Mouse (Mus musculus) layer of hippocampus, adult 18-20 months (tissue): ENCODE data around the gene Smarcd3. TPM values are rescaled to one million over a fixed set of nuclear protein-coding genes. Genes with fewer than 3 reads are reported as not detected.

Source experiments
- DNase-seq, 2 experiments: peaks; one replicate each; pipeline ENCODE4 v3.0.0; 2022; ENCODE audit warnings: low spot score in 2 of 2
- long read RNA-seq: library from polyadenylated mRNA; stranded (forward); transcript quantifications from one replicate; pipeline ENCODE4 v2.0.0, GENCODE M21; 2021
- total RNA-seq, 2 experiments: library from RNA; stranded (reverse); gene quantifications; 2 replicates each; pipeline ENCODE4 v1.2.3; 2021

The Smarcd3 gene
- 10 to 100 TPM; 87.4 to 93.2 TPM for total RNA-seq
- long read RNA-seq, transcript Smarcd3-208 (14 exons, 1,712 nt): major isoform, 85 of 109 reads
- long read RNA-seq, transcript Smarcd3-201 (13 exons, 1,735 nt): minor isoform, 5 of 109 reads
- long read RNA-seq, partial matches to known transcripts: 11 of 109 reads
- long read RNA-seq, other reads (novel, unspliced or antisense): 8 of 109 reads

- DNase-seq: peak; percentile 85 to 90
Observed at GRCm38 (mm10) chr5:24623986-24624821, at the start of gene Smarcd3. Gene Smarcd3 (minus strand): TSS chr5:24624411.

- no peak for DNase-seq
Observed at GRCm38 (mm10) chr5:24661457-24661856, 37.2 kb upstream of the Smarcd3 start.

- DNase-seq: no peak
Observed at GRCm38 (mm10) chr5:24659708-24660423, 35.7 kb upstream of the Smarcd3 start.

- DNase-seq: peak; percentile 38 to 77
Observed at GRCm38 (mm10) chr5:24657113-24657512, 32.9 kb upstream of the Smarcd3 start.

- DNase-seq: no peak
Observed at GRCm38 (mm10) chr5:24654491-24654890, 30.3 kb upstream of the Smarcd3 start.

- DNase-seq: no peak
Observed at GRCm38 (mm10) chr5:24652780-24653179, 28.6 kb upstream of the Smarcd3 start.

GRCm38 (mm10) chr5:24651768-24652752 lies 27.8 kb upstream of the Smarcd3 start:
- DNase-seq: peak; percentile 75 to 92

- no peak for DNase-seq
Observed at GRCm38 (mm10) chr5:24651356-24651755, 27.1 kb upstream of the Smarcd3 start.

GRCm38 (mm10) chr5:24649701-24650100 lies 25.5 kb upstream of the Smarcd3 start:
- no peak for DNase-seq

GRCm38 (mm10) chr5:24649231-24649630 lies 25.0 kb upstream of the Smarcd3 start:
- no peak for DNase-seq

- no peak for DNase-seq
Observed at GRCm38 (mm10) chr5:24645454-24645853, 21.2 kb upstream of the Smarcd3 start.

- DNase-seq: peak in 1 of 2 experiments; percentile 39
Observed at GRCm38 (mm10) chr5:24639081-24639480, 14.9 kb upstream of the Smarcd3 start.

- DNase-seq: no peak
Observed at GRCm38 (mm10) chr5:24638131-24638530, 13.9 kb upstream of the Smarcd3 start.

GRCm38 (mm10) chr5:24636987-24637386 lies 12.8 kb upstream of the Smarcd3 start:
- no peak for DNase-seq

GRCm38 (mm10) chr5:24635526-24636141 lies 11.4 kb upstream of the Smarcd3 start:
- no peak for DNase-seq

- DNase-seq: no peak
Observed at GRCm38 (mm10) chr5:24635093-24635492, 10.9 kb upstream of the Smarcd3 start.

- no peak for DNase-seq
Observed at GRCm38 (mm10) chr5:24629712-24630111, 5.5 kb upstream of the Smarcd3 start.

GRCm38 (mm10) chr5:24624822-24625120 lies 560 bp upstream of the Smarcd3 start:
- no peak for DNase-seq

- peak in 1 of 2 experiments; percentile 25 for DNase-seq
Observed at GRCm38 (mm10) chr5:24623041-24623985, 898 bp downstream of the Smarcd3 start.
